Mouse (Mus musculus): Measurements from ENCODE around the gene Hoxb6.

Hoxb6 gene

DNA sequence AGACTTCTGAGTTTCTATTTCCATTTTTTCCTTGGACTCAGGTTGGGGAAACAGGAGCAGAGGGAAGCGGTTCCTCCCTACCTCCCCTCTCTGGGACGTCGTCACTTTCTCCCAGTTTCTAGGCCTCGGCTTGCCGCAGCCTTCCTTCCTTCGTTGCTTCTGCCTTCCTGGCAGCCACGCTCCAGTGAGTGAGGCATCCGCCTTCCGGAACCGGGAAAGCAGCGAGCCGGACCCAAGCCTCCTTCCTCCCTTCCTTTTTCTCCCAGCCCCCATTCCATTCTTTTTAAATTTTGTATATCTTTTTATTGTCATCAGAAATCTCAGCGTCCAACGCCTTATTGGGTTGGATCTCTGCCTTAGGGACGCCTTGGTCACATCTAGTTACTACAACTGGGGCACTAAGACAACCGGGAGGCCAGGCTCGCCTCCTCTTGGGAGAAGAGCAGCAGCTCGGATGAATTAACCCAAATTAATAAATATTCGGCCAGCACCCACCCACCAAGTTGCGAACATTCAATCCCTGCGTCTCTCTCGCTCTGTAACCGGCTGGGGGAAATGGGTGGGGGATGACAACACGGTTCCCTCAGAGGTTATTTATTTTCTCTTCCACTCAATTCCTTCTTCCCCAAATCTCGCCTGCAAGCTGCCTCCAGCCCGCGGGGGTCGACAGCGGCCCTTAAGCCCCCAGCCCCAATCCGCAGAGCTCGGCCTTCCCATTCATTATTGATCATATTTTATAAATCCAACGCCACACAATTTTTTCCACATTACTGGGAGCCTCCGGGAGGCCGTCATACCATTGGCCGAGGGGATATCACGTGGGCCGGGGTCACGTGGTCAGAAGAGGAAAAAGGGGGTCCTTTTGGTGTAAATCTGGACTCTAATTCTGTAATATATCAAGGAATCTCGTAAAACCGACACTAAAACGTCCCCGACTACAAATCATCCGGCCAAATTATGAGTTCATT, 6.2 kb upstream of the Hoxb6 start, which contains the start of gene Hoxb7:
Hoxb7 (plus strand) TSS at position 853 of the 968 bp plus-strand sequence.
- no peak for DNase-seq (ENCODE audit: low read depth, low spot score)

DNA sequence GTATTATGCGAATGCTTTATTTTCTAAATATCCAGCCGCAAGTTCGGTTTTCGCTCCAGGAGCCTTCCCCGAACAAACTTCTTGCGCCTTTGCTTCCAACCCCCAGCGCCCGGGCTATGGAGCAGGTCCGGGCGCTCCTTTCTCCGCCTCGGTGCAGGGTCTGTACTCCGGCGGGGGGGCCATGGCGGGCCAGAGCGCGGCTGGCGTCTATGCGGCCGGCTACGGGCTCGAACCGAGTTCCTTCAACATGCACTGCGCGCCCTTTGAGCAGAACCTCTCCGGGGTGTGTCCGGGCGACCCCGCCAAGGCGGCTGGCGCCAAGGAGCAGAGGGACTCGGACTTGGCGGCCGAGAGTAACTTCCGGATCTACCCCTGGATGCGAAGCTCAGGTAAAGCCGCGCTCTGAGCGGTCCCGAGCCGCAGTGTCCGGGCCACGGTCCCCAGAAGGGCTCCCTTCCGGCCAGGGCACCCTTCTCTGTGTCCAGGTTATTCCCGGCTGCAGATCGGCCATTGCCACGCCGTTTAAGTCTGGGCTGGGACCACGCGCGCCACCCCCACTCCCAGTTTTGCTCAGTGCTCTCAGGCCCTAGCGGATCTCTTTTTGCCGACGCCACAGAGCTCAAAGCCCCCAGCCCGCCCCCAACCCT, 5.4 kb upstream of the Hoxb6 start:
- no peak for DNase-seq (ENCODE audit: low read depth, low spot score)

DNA sequence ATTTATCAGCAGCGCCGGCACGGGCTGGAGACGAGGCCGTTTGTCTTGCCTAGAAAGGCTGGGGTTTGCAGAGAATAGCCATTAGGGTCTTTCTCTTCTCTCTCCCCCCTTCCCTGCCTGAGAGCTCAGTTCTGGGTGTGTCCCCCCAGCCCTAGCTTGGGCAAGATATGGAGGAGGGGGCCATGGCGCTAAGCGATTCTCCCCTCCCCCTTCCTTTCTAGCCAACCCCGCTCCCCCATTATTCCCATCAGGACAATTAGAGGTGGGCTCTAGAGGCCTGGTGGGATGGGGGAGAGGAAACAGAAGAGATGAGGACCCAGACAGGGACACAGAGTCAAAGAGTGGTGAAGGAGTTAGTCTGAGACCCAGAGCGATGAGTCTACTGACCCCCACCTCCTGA, 4.9 kb upstream of the Hoxb6 start:
- DNase-seq (ENCODE audit: low read depth, low spot score) = no peak

- no peak for DNase-seq (ENCODE audit: low read depth, low spot score)
Measured at GRCm38 (mm10) chr11:96288455-96289221, 3.6 kb upstream of the Hoxb6 start.

DNA sequence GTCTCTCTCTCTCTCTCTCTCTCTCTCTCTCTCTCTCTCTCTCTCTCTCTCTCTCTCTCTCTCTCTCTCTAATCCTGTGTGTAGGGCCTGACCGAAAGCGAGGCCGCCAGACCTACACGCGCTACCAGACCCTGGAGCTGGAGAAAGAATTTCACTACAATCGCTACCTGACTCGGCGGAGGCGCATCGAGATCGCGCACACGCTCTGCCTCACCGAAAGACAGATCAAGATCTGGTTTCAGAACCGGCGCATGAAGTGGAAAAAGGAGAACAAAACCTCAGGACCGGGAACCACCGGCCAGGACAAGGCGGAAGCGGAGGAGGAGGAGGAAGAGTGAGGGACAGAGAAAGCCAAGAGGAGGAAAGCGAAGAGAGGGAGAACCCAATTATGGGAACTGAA, 3.0 kb upstream of the Hoxb6 start:
- DNase-seq (ENCODE audit: low read depth, low spot score) = no peak

DNA sequence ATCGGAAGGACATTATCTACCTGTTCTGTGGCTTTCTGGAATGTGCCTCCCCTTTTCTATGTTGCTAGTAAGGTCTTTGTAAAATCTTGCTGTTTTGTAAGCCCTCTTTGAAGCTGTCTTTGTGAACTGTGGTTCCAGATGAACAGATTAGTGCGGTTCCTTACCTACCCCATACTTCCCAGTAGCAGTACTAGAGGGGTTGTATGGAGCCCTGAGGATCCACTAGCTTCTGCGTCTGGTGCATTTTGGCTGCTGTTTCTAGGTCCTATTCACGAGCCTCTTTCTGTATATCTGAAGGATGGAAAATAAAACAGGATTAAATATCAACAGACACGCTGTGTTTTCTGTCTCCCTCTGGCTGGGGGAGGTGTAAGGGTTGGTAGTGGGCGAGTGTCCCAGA, 2.4 kb upstream of the Hoxb6 start:
- DNase-seq (ENCODE audit: low read depth, low spot score) = no peak

DNA sequence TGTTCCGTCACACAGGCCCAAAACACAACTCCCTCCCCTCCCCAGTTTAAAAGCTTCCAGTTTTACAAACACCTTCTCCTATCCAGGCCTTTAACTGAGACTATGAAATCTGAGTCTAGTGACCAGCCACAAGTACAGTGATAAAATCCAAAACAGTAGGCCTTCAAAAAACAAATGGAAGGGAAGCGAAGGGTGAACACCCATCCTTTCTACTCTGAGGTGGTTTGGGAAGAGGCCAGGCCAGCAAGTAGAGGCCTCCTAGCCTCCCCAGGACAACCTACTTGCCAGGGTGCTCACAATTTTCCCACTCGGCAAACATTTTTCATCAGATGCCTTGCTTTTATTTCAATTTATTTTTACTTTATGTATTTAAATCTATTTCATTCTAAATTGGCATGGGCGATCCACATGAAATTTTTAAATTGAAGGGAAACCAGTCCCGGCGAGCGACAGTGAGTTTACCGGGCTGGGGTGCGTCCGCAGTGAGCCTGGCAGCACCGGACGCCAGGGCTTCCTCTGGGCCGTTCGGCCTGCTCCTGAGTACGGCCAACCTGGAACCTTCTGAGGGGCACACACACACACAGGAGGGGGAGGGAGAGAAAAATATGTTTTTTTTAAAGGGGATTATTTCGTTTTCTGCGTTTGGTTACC, 1.4 kb upstream of the Hoxb6 start:
- no peak for DNase-seq (ENCODE audit: low read depth, low spot score)

- DNase-seq (ENCODE audit: low read depth, low spot score) = no peak
Measured at GRCm38 (mm10) chr11:96292565-96293301, 457 bp downstream of the Hoxb6 start.

- no peak for DNase-seq (ENCODE audit: low read depth, low spot score)
Measured at GRCm38 (mm10) chr11:96293302-96293921, 1.1 kb downstream of the Hoxb6 start.

DNA sequence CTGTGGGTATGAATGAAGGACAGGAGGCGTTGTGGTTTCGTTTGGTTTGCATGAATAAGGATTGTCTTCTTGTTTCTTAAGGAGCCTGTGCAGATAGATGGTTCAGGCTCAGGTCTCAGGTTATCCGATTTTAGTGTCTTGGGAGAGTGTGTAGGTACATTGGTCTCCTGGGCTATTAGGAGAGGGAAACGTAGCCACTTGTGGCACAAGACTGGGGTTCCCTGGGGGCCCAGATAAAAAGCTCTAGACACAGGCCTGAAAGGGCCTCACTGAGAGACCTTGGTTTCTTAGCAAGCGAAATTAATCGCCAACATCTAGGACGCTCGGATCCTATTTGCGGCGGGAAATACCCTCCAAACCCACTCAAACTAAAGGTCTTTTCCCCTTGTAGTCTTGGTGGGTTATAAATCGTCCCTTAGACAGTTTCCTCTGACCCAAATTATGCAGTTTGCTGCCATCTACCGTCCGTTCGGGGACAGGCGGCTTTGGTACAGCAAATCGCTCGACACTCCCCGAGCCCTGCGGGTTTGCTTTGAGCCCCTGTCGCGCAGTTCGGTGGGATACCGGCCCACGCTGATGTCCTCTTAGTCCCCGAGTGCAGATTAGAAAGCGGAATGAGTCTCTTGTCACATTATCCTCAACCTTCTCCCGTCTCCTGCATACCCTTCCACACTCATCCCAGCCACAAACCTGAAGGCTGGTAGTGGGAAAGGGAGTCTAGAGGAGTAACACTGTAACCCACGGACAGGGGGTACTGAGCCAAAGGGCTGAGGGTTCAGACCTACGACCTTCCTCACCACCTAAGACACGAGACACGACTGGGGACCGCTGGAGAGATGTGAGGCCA, 2.2 kb downstream of the Hoxb6 start:
- DNase-seq (ENCODE audit: low read depth, low spot score) = peak; percentile 85

DNA sequence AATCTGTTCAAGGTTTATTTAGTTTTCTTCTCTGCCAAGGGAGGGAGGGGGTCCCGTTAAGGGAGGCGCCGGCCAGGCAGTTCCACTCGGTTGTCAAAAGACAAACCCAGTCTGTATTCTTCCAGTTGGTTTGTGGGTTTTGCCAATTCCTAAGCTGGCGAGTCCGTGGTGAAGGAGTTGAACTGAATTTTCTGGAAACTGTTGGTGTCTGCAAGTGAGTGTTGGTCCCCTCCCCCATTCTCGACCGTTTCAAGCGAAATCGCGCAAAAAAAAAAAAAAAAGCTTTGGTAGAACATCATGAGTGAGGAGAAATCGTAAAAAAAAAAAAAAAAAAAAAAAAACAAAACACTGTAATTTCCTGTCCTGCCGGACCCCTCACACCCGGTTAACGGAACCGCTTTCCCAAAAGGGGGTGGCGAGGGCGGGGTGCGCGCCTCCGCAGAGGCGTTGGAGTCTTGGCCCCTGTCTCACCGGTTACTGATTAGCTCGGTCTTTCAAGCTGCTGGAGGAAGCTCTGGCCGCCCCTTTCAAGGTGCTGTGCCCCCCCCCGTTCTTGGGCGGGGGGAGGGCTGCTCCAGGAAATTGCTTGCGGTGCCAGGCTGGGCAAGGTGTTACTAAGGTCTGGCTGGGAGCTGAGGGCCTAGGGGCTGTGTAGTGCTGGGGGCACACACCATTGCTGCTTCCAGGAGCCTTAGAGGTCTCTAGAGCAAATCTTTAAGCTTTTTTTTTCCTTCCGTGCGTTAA, 3.0 kb downstream of the Hoxb6 start:
- no peak for DNase-seq (ENCODE audit: low read depth, low spot score)

- DNase-seq (ENCODE audit: low read depth, low spot score) = no peak
Measured at GRCm38 (mm10) chr11:96296997-96297396, 4.7 kb downstream of the Hoxb6 start.

GRCm38 (mm10) chr11:96297428-96297827, 5.2 kb downstream of the Hoxb6 start:
- no peak for DNase-seq (ENCODE audit: low read depth, low spot score)

GRCm38 (mm10) chr11:96297968-96298635, 5.8 kb downstream of the Hoxb6 start:
- no peak for DNase-seq (ENCODE audit: low read depth, low spot score)

- DNase-seq (ENCODE audit: low read depth, low spot score) = no peak
Measured at GRCm38 (mm10) chr11:96298895-96299667, 6.8 kb downstream of the Hoxb6 start.

GRCm38 (mm10) chr11:96299781-96300180, 7.5 kb downstream of the Hoxb6 start:
- DNase-seq (ENCODE audit: low read depth, low spot score) = no peak

DNA sequence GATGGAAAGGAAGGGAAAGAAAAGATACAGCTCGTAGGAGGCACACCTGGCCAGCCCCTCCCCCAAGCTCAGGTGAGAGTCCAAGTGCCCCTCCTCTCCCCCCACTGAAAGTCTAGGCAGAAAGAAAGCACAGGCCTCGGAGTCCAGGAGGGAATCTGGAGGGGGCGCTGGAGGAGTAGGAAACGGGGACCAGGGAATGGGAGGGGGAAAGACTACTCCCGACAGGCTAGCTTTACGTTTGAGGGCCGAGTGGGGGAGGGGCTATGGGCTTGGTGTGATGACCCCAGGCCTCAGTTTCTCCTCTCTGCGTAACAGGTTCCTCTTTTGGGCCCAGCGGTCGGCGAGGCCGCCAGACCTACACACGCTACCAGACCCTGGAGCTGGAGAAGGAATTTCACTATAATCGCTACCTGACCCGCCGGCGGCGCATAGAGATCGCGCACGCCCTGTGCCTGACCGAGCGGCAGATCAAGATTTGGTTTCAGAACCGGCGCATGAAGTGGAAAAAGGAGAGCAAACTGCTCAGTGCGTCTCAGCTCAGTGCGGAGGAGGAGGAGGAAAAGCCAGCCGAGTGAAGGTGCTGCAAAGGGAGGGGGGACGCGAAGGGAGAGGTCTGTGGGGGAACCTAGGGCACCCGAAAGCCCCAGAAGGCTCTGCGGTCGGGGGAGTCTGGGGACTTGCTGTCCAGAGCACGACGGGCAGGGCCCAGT, 8.2 kb downstream of the Hoxb6 start:
- DNase-seq (ENCODE audit: low read depth, low spot score) = no peak
